Comparison of ENCODE assay signal across 9 mouse cellular contexts in genomic region chr10:20907044-20907443, GRCm38 (mm10). TPM values are rescaled to one million over a fixed set of nuclear protein-coding genes. Genes with fewer than 3 reads are reported as not detected.
A peak's percentile ranks its signal among the peaks of the same experiment; 100 is the strongest.
DNase-seq lines count a peak whose midpoint lies in the region; ATAC-seq and TF ChIP-seq lines count a peak whose summit lies in the region.
"Had no signal": no experiment of that assay in that cellular context is flagged by ENCODE, and none has a peak within 500 bp of the region (broad histone marks: within the 10 kb centered on the region; RNA-seq: fewer than 3 reads in every experiment).

No protein-coding gene starts in this region.

- H3K4me1 ChIP-seq in liver, embryonic 14.5 days (replicated peaks; ENCODE audit: control insufficient read depth in 2 of 2, insufficient read depth in 2 of 2, low read length in 1 of 2), result peaks cover 74% of the 10 kb centered on the region in 2 experiments
- H3K4me1 ChIP-seq in hindbrain, embryonic 16.5 days (ENCODE audit: control insufficient read depth, insufficient read depth, low read depth, low read length), result peaks cover 2% of the 10 kb centered on the region; the same call in 1 of the 2 replicates

- peak; percentile 91 for TF ChIP-seq EP300 in liver, embryonic 14.5 days (IDR thresholded peaks at IDR 0.05; ENCODE audit: low read depth)

- TF ChIP-seq CTCF in liver, embryonic 14.5 days (IDR thresholded peaks at IDR 0.05; ENCODE audit: low read depth), result no peak

- H3K27ac ChIP-seq in liver, embryonic 14.5 days, result peak overlapping the region; percentile 98
- H3K27ac ChIP-seq in hindbrain, embryonic 16.5 days (ENCODE audit: low read depth, low read length), result no peak overlapping the region
- H3K27ac ChIP-seq: embryonic facial prominence, embryonic 12.5 days had no signal

- H3K27me3 ChIP-seq in liver, embryonic 14.5 days (ENCODE audit: control insufficient read depth, insufficient read depth, low read length), result no peaks in the 10 kb centered on the region
- no peaks in the 10 kb centered on the region for H3K27me3 ChIP-seq in hindbrain, embryonic 16.5 days (replicated peaks; ENCODE audit: control insufficient read depth, insufficient read depth, low read length)
- H3K27me3 ChIP-seq: embryonic facial prominence, embryonic 12.5 days had no signal

- DNase-seq in adrenal gland, adult 8-10 months, result peak; percentile 3
- DNase-seq in adrenal gland, adult 18-20 months (ENCODE audit: low spot score in 2 of 2), result no peak
- DNase-seq in testis, postnatal 14 days (ENCODE audit: low spot score), result peak; percentile 58
- no peak for DNase-seq in testis, postnatal 10 days (ENCODE audit: low spot score)
- peak; percentile 69 to 82 (median 69) for DNase-seq in liver, embryonic 14.5 days (ENCODE audit: low read depth in 3 of 3, low spot score in 3 of 3)
- no peak for DNase-seq in right cerebral cortex, adult 18-20 months

- 11% methylated on average over 6 of the region's 6 CpGs for WGBS in liver, embryonic 14.5 days (ENCODE audit: insufficient replicate concordance)
- WGBS in hindbrain, embryonic 16.5 days, result 46% methylated on average over 6 of the region's 6 CpGs

- H3K36me3 ChIP-seq in liver, embryonic 14.5 days (replicated peaks; ENCODE audit: control insufficient read depth, insufficient read depth, low read depth), result no peaks in the 10 kb centered on the region
- H3K36me3 ChIP-seq in hindbrain, embryonic 16.5 days (ENCODE audit: control insufficient read depth, insufficient read depth, low read length), result no peaks in the 10 kb centered on the region
- H3K36me3 ChIP-seq: embryonic facial prominence, embryonic 12.5 days had no signal

- H3K9me3 ChIP-seq in liver, embryonic 14.5 days (ENCODE audit: control insufficient read depth, low read length), result no peaks in the 10 kb centered on the region
- no peaks in the 10 kb centered on the region for H3K9me3 ChIP-seq in hindbrain, embryonic 16.5 days (ENCODE audit: control insufficient read depth, low read length)
- H3K9me3 ChIP-seq: embryonic facial prominence, embryonic 12.5 days had no signal

- no peak overlapping the region for H3K4me3 ChIP-seq in liver, embryonic 14.5 days (ENCODE audit: insufficient read depth in 1 of 2, low read depth in 2 of 2, low read length in 2 of 2)
- H3K4me3 ChIP-seq in hindbrain, embryonic 16.5 days (ENCODE audit: low read length), result no peak overlapping the region
- H3K4me3 ChIP-seq: embryonic facial prominence, embryonic 12.5 days had no signal

- H3K9ac ChIP-seq in liver, embryonic 14.5 days (replicated peaks), result peak overlapping the region; percentile 54
- no peak overlapping the region for H3K9ac ChIP-seq in hindbrain, embryonic 16.5 days (ENCODE audit: low read depth, low read length)
- H3K9ac ChIP-seq: embryonic facial prominence, embryonic 12.5 days had no signal

- H3K4me2 ChIP-seq in liver, embryonic 14.5 days (ENCODE audit: low read depth), result peak overlapping the region; percentile 58
- H3K4me2 ChIP-seq in hindbrain, embryonic 16.5 days (ENCODE audit: low read length), result no peak overlapping the region
- H3K4me2 ChIP-seq: embryonic facial prominence, embryonic 12.5 days had no signal

- ATAC-seq in liver, embryonic 14.5 days (ENCODE audit: insufficient read depth), result peak; percentile 79
- no peak for ATAC-seq in granulocyte monocyte progenitor cell, adult 5-6 weeks (replicated peaks; ENCODE audit: poor library complexity, severe bottlenecking)
- ATAC-seq in hindbrain, embryonic 16.5 days, result no peak

RNA-seq across cellular contexts. Expression of gene Ahi1, which starts 45.3 kb away (rescaled TPM):
- 10 to 100 TPM; 35.6 to 42.2 (median 38.5) TPM for total RNA-seq in adrenal gland, adult 8-10 months (2022)
- total RNA-seq in adrenal gland, adult 18-20 months (2021), result 10 to 100 TPM; 32.0 to 33.7 TPM
- polyA plus RNA-seq in liver, embryonic 14.5 days (2012; rRNA removed), result 3.5 and 4.2 TPM in 2 replicates
- polyA plus RNA-seq in liver, embryonic 14.5 days (2014; fragmentation: Nextera tagmentation; extraction: Ambion mirVana), result 4.6 and 5.3 TPM in 2 replicates
- 7.2 and 11.5 TPM in 2 replicates for total RNA-seq in granulocyte monocyte progenitor cell, adult 5-6 weeks (2014; fragmentation: Nextera tagmentation)
- 4.5 and 6.8 TPM in 2 replicates for total RNA-seq in granulocyte monocyte progenitor cell, adult 5-6 weeks (2017)
- polyA plus RNA-seq in hindbrain, embryonic 16.5 days (2015; fragmentation: Nextera tagmentation; extraction: Ambion mirVana), result 122 and 123 TPM in 2 replicates

Comparison
In these comparisons a context has a peak if more than half of its experiments do, and no peak if none do; other contexts are left out.
1. DNase-seq: peak in adrenal gland, adult 8-10 months (single experiment), testis, postnatal 14 days (single experiment) and liver, embryonic 14.5 days (3 of 3); none in adrenal gland, adult 18-20 months (0 of 2), testis, postnatal 10 days (single experiment) and right cerebral cortex, adult 18-20 months (single experiment).